Mouse (Mus musculus): ENCODE measurements around the gene Pask. TPM values are rescaled to one million over a fixed set of nuclear protein-coding genes. Genes with fewer than 3 reads are reported as not detected.

Gene Pask
- polyA plus RNA-seq, 1 experiment = 26.0 TPM

- Histone ChIP-seq H3K36me3 (ENCODE audit: control insufficient read depth, insufficient read depth, low read length, poor library complexity, severe bottlenecking) (peaks cover 19% of the 10 kb centered on the region), H3K4me3 (ENCODE audit: low read depth, low read length) (no peak overlapping the region)
- TF ChIP-seq EP300 (IDR thresholded peaks at IDR 0.05; ENCODE audit: insufficient read depth, low read depth, low read length) (no peak), POLR2A (IDR thresholded peaks at IDR 0.05; ENCODE audit: insufficient read depth, low read length) (no peak), CTCF (IDR thresholded peaks at IDR 0.05; ENCODE audit: low read depth, low read length) (no peak)
Measured at GRCm38 (mm10) chr1:93365641-93366040, 22.4 kb upstream of the Pask start.

DNA sequence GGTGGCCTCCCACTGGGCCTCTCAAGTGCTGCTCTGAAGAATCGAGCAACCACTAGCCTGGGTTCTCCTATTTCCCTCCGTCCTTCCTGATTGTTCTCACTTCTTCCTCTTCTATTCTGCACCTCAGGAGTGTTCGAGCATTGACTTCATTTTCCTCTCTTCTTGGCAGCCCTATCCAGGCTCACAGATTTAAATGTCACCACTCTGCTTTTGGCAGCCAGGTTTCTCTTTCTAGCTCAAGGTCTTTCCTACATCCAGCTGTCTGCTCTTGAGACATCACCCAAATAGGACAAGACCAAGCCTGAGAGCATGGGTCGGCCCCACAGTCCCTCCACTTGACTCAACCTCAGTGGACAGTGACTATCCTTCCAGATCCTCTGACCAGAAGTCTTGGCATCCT, 19.4 kb upstream of the Pask start:
- TF ChIP-seq POLR2A (IDR thresholded peaks at IDR 0.05; ENCODE audit: insufficient read depth, low read length) (no peak), EP300 (IDR thresholded peaks at IDR 0.05; ENCODE audit: insufficient read depth, low read depth, low read length) (no peak), CTCF (IDR thresholded peaks at IDR 0.05; ENCODE audit: low read depth, low read length) (no peak)
- H3K36me3 ChIP-seq (ENCODE audit: control insufficient read depth, insufficient read depth, low read length, poor library complexity, severe bottlenecking) = peaks cover 25% of the 10 kb centered on the region
- no peaks in the 10 kb centered on the region for H3K9me3 ChIP-seq (replicated peaks; ENCODE audit: control insufficient read depth, insufficient read depth, low read length, poor library complexity, severe bottlenecking)

More at GRCm38 (mm10) chr1:93365641-93366040, 22.4 kb upstream of the Pask start:
- Histone ChIP-seq H3K9ac (ENCODE audit: low read depth, poor library complexity, severe bottlenecking) (no peak overlapping the region), H3K9me3 (replicated peaks; ENCODE audit: control insufficient read depth, insufficient read depth, low read length, poor library complexity, severe bottlenecking) (no peaks in the 10 kb centered on the region), H3K27ac (ENCODE audit: insufficient read depth, low read length) (no peak overlapping the region), H3K4me1 (ENCODE audit: control insufficient read depth, insufficient read depth, low read length) (no peaks in the 10 kb centered on the region), H3K27me3 (ENCODE audit: control insufficient read depth, insufficient read depth, low read length, poor library complexity, severe bottlenecking) (no peaks in the 10 kb centered on the region)

GRCm38 (mm10) chr1:93352724-93353123, 9.4 kb upstream of the Pask start:
- no peak overlapping the region for H3K9ac ChIP-seq (ENCODE audit: low read depth, poor library complexity, severe bottlenecking)
- TF ChIP-seq POLR2A (IDR thresholded peaks at IDR 0.05; ENCODE audit: insufficient read depth, low read length) = no peak
- TF ChIP-seq CTCF (IDR thresholded peaks at IDR 0.05; ENCODE audit: low read depth, low read length) = no peak
- no peak for TF ChIP-seq EP300 (IDR thresholded peaks at IDR 0.05; ENCODE audit: insufficient read depth, low read depth, low read length)
- H3K27me3 ChIP-seq (ENCODE audit: control insufficient read depth, insufficient read depth, low read length, poor library complexity, severe bottlenecking) = no peaks in the 10 kb centered on the region
- H3K27ac ChIP-seq (ENCODE audit: insufficient read depth, low read length) = no peak overlapping the region
- peaks cover 48% of the 10 kb centered on the region for H3K36me3 ChIP-seq (ENCODE audit: control insufficient read depth, insufficient read depth, low read length, poor library complexity, severe bottlenecking)
- H3K9me3 ChIP-seq (replicated peaks; ENCODE audit: control insufficient read depth, insufficient read depth, low read length, poor library complexity, severe bottlenecking) = no peaks in the 10 kb centered on the region
- no peak overlapping the region for H3K4me3 ChIP-seq (ENCODE audit: low read depth, low read length)
- H3K4me1 ChIP-seq (ENCODE audit: control insufficient read depth, insufficient read depth, low read length) = no peaks in the 10 kb centered on the region

More for the DNA sequence above, 19.4 kb upstream of the Pask start:
- Histone ChIP-seq H3K27me3 (ENCODE audit: control insufficient read depth, insufficient read depth, low read length, poor library complexity, severe bottlenecking) (no peaks in the 10 kb centered on the region), H3K27ac (ENCODE audit: insufficient read depth, low read length) (no peak overlapping the region), H3K9ac (ENCODE audit: low read depth, poor library complexity, severe bottlenecking) (no peak overlapping the region), H3K4me3 (ENCODE audit: low read depth, low read length) (no peak overlapping the region), H3K4me1 (ENCODE audit: control insufficient read depth, insufficient read depth, low read length) (no peaks in the 10 kb centered on the region)

GRCm38 (mm10) chr1:93349701-93350100, 6.4 kb upstream of the Pask start:
- H3K4me1 ChIP-seq (ENCODE audit: control insufficient read depth, insufficient read depth, low read length) = no peaks in the 10 kb centered on the region
- H3K9me3 ChIP-seq (replicated peaks; ENCODE audit: control insufficient read depth, insufficient read depth, low read length, poor library complexity, severe bottlenecking) = no peaks in the 10 kb centered on the region
- no peak overlapping the region for H3K27ac ChIP-seq (ENCODE audit: insufficient read depth, low read length)
- H3K27me3 ChIP-seq (ENCODE audit: control insufficient read depth, insufficient read depth, low read length, poor library complexity, severe bottlenecking) = no peaks in the 10 kb centered on the region
- peaks cover 36% of the 10 kb centered on the region for H3K36me3 ChIP-seq (ENCODE audit: control insufficient read depth, insufficient read depth, low read length, poor library complexity, severe bottlenecking)
- no peak for TF ChIP-seq POLR2A (IDR thresholded peaks at IDR 0.05; ENCODE audit: insufficient read depth, low read length)
- TF ChIP-seq EP300 (IDR thresholded peaks at IDR 0.05; ENCODE audit: insufficient read depth, low read depth, low read length) = no peak
- no peak overlapping the region for H3K9ac ChIP-seq (ENCODE audit: low read depth, poor library complexity, severe bottlenecking)
- H3K4me3 ChIP-seq (ENCODE audit: low read depth, low read length) = no peak overlapping the region

DNA sequence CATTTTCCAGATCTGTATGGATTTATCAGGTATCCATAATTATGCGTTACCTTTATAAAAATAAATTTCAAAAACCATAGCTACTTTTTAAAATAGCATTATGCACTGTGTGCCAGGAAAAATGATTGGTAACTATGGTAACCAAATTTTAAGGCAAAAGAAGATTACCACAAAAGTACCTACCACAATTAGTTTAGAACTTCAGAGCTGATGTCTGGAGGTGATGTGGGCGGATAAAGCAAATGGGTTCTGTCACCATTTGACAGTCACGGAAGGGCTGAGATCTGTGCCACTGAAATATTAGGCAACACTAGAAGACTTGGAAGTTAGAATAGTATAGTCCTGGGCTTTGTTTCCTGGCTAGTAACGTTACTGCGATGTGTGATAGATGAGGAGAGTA, 3.9 kb upstream of the Pask start:
- H3K36me3 ChIP-seq (ENCODE audit: control insufficient read depth, insufficient read depth, low read length, poor library complexity, severe bottlenecking) = peaks cover 14% of the 10 kb centered on the region
- no peak overlapping the region for H3K9ac ChIP-seq (ENCODE audit: low read depth, poor library complexity, severe bottlenecking)
- TF ChIP-seq POLR2A (IDR thresholded peaks at IDR 0.05; ENCODE audit: insufficient read depth, low read length) (no peak), EP300 (IDR thresholded peaks at IDR 0.05; ENCODE audit: insufficient read depth, low read depth, low read length) (no peak), CTCF (IDR thresholded peaks at IDR 0.05; ENCODE audit: low read depth, low read length) (no peak)
- no peaks in the 10 kb centered on the region for H3K27me3 ChIP-seq (ENCODE audit: control insufficient read depth, insufficient read depth, low read length, poor library complexity, severe bottlenecking)
- no peak overlapping the region for H3K4me3 ChIP-seq (ENCODE audit: low read depth, low read length)
- H3K9me3 ChIP-seq (replicated peaks; ENCODE audit: control insufficient read depth, insufficient read depth, low read length, poor library complexity, severe bottlenecking) = no peaks in the 10 kb centered on the region
- H3K4me1 ChIP-seq (ENCODE audit: control insufficient read depth, insufficient read depth, low read length) = no peaks in the 10 kb centered on the region
- H3K27ac ChIP-seq (ENCODE audit: insufficient read depth, low read length) = no peak overlapping the region

DNA sequence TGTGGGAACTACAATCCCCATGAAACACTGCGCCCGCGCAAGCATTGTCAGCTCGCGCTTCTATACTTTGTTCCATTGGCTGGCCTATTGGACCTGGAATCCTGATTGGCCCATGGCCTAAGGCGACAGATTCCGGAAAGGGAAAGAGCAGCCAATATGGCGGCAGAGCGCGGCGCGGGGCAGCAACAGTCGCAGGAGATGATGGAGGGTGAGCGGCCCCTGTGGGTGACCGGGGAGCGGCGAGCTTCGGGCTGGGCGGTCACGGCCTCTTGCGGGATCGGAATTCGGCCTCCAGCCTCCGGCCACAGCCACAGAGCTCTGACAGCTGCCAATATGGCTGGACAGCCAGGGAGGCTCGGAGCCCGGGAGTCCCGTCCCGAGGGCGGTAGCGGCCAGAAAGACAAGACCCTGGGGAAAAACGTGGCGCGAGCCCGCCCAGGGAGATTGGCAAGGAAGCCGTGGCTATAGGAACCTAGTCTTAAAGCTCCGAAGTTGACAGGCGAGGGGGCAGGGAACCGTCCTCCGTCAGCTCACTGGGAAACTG, 294 bp upstream of the Pask start:
- Histone ChIP-seq H3K4me1 (ENCODE audit: control insufficient read depth, insufficient read depth, low read length) (no peaks in the 10 kb centered on the region), H3K9me3 (replicated peaks; ENCODE audit: control insufficient read depth, insufficient read depth, low read length, poor library complexity, severe bottlenecking) (no peaks in the 10 kb centered on the region), H3K9ac (ENCODE audit: low read depth, poor library complexity, severe bottlenecking) (peak overlapping the region; percentile 86), H3K4me3 (ENCODE audit: low read depth, low read length) (peak overlapping the region; percentile 91), H3K27ac (ENCODE audit: insufficient read depth, low read length) (no peak overlapping the region), H3K36me3 (ENCODE audit: control insufficient read depth, insufficient read depth, low read length, poor library complexity, severe bottlenecking) (no peaks in the 10 kb centered on the region; the same call in none of the 2 replicates), H3K27me3 (ENCODE audit: control insufficient read depth, insufficient read depth, low read length, poor library complexity, severe bottlenecking) (no peaks in the 10 kb centered on the region)
- TF ChIP-seq CTCF (IDR thresholded peaks at IDR 0.05; ENCODE audit: low read depth, low read length) (no peak), POLR2A (IDR thresholded peaks at IDR 0.05; ENCODE audit: insufficient read depth, low read length) (peak; percentile 26), EP300 (IDR thresholded peaks at IDR 0.05; ENCODE audit: insufficient read depth, low read depth, low read length) (no peak)

Data from ES-Bruce4 (cell line).